Mouse (Mus musculus): Measurements from ENCODE around the gene Spint4.

DNA sequence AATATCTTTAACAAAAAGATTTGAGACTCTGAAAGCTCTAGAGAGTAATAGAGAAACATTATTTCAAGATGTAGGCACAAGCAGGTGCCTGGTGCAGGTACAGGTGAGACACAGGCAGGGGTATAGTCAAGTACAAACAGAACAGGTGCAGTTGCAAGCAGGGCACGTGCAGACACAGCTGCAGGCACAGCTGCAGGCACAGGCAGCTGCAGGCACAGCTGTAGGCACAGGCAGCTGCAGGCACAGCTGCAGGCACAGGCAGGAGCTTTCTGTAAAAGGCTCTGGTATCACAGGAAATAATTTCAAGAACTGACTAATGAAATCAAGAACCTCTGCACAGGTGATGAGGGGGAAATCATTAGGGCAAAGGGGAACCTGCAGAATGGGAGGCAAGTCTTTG lies 27.4 kb upstream of the Spint4 start:
- TF ChIP-seq CTCF (IDR thresholded peaks at IDR 0.05) (no peak), EP300 (IDR thresholded peaks at IDR 0.05) (no peak)

Measured in lung, postnatal 0 days (tissue).